Mouse (Mus musculus) thymus, postnatal 14 days (tissue): Measurements from ENCODE around the gene Lamc1.
"Not testable (repeated sequence)": the region's sequence is repeated elsewhere in the genome, so short reads cannot be mapped to it uniquely, and the experiment has no call there.

Experiments used
- DNase-seq: peaks from one replicate; pipeline ENCODE4 v3.0.0; 2021

Lamc1 gene

GRCm38 (mm10) chr1:153332444-153333295 lies at the start of gene Lamc1:
Gene Lamc1, minus strand, starts transcription at chr1:153332786.
- peak; percentile 84 for DNase-seq

GRCm38 (mm10) chr1:153380746-153381282 lies 48.2 kb upstream of the Lamc1 start:
- no peak for DNase-seq

DNA sequence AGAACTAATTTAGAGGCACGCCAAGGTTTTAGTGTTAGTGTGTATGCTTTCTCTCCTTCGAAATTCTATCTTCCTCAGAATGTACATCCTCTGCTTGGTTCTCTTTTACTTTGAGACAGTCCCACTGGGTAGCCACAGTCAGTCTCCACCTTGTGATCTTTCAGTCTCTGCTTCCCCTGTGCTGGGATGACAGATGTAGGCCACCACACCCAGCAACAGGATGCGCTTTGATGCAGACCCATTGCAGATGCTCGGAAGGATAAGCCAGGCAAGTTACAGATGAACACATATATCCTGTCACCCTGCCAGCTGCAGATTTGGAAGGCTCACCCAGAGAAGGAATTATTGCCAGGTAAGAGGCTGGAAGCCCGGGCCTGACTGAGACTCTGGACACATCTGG lies 47.2 kb upstream of the Lamc1 start:
- peak; percentile 51 for DNase-seq

DNA sequence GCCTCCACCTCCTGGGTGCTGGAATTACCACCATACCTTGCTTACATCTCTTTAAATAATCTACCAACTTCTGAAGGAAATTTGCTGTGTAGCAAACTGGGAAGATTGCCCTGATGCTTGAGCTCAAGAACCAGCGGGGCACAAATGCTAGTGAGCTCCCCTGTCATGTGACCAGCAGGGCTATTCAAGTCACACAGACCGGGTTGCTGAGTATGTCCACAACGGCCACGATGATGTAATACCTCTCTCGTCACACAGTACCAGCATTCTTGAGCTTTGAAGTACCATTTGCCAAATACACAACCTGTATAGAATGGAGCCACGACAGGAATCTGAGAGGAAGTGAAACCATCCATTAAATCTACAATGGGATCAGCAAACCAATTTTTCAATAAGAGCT lies 46.0 kb upstream of the Lamc1 start:
- DNase-seq, result no peak

GRCm38 (mm10) chr1:153376446-153376845 lies 43.9 kb upstream of the Lamc1 start:
- no peak for DNase-seq

- no peak for DNase-seq
Measured at GRCm38 (mm10) chr1:153374136-153374535, 41.5 kb upstream of the Lamc1 start.

DNA sequence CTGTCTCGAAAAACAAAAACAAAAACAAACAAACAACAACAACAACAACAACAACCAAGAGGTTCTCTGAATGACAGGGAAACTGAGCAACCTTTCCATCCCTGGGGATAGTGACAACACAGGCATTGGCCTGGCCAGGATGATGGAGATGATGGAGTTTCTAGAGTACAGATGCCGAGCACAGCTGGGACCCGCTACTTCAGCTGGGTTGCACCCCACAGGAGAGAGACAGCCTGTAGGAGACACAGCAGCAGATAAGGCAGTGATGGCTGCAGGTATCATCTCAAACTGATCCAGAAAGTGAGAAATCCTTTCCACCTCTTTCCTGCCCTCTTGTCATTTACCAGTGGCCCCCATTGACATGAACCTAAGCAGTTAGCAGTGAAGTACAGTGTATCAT lies 39.3 kb upstream of the Lamc1 start:
- DNase-seq, result no peak

GRCm38 (mm10) chr1:153369011-153369410 lies 36.4 kb upstream of the Lamc1 start:
- no peak for DNase-seq

GRCm38 (mm10) chr1:153367048-153367447 lies 34.5 kb upstream of the Lamc1 start:
- no peak for DNase-seq

- no peak for DNase-seq
Measured at GRCm38 (mm10) chr1:153361926-153362325, 29.3 kb upstream of the Lamc1 start.

DNA sequence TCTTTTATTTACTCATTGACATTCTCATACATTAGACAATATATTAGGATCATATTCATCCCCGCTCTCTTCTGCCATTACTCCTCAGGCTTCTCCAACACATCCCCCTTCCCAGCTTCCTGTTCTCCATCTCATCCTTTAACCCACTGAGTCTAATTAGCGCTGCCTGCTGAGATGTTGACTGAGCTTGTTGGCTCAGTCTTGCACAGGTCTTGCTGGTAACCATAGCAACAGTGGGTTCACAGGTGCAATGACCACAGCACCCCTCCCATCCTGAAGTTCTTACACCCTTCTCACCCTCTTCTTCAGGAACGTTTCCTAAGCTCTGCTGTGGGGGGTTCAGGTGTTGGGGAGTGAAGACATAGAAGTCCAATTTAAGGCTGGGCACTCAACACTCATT lies 28.0 kb upstream of the Lamc1 start:
- no peak for DNase-seq

GRCm38 (mm10) chr1:153357218-153357617 lies 24.6 kb upstream of the Lamc1 start:
- no peak for DNase-seq

GRCm38 (mm10) chr1:153354466-153354865 lies 21.9 kb upstream of the Lamc1 start:
- DNase-seq, result no peak

DNA sequence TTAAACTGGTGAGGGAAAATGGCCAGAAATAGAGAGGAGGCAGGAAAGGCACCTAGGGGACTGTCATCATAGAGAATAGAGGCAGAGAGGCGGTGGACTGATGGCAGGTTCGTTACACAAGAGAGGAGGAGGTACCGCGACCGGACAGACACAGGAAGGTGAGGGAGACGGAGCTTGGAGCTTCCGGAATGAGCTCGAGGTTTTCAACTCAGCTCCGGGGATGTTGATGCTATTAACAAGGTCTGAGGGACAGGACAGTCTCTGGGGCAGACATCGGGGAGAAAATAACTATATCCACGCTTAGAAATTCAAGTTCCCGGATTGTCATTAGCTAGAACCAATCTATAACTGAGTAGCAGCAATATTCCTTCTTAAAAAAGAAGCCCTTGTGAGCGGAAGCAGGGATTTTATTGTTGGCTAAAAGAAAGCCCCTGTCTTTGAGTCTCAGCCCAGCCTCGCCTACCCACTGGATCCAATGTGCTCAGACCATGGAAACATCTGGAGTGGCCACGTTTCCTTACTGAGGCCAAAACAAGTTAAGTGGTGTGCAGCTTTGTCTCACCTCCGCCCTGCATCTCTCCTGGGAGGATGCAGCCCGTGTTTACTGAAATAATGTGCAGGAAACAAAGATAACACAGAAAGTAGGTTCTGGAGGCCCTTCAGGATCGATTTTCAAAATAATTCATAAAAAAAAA lies 21.3 kb upstream of the Lamc1 start:
- DNase-seq, result no peak

- no peak for DNase-seq
Measured at GRCm38 (mm10) chr1:153351034-153351433, 18.4 kb upstream of the Lamc1 start.

GRCm38 (mm10) chr1:153347726-153348125 lies 15.1 kb upstream of the Lamc1 start:
- DNase-seq, result no peak

DNA sequence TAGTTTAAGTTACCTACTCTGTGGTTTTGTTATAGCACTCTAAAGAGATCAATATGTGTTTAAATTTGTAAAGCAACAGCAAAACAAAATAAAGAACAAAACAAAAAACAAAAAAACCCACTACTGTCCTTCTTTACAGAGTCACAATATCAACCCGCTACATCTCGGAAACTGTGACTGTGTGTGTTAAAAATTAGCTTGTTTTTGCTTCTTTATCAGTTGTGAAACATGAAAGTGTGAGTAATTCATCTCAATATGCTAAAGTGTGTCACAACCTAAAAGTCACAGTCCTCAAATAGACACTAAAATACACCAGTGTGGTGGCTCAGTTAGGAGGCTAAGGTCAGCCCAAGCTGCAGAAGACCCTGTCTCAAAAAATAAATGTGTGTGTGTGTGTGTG lies 14.5 kb upstream of the Lamc1 start:
- no peak for DNase-seq

GRCm38 (mm10) chr1:153345699-153346291 lies 13.2 kb upstream of the Lamc1 start:
- DNase-seq, result no peak

DNA sequence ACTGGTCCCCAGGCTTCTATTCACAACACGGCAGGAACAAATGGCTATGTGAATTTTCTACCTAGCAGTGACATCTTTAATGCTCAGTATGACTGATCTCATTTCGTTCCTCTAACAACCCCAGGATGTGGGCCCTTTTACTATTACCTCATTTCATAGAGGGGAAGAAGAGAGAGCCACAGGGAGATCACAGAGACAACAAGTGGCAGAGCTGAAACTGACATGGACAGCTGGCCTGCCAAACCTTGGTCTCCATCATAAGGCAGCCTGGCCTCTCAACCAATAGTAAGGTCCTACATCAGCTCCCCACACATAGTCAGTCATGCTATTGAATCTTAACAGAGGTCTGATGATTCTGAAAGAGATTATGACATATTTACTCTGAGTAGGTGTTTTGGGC lies 12.4 kb upstream of the Lamc1 start:
- no peak for DNase-seq

DNA sequence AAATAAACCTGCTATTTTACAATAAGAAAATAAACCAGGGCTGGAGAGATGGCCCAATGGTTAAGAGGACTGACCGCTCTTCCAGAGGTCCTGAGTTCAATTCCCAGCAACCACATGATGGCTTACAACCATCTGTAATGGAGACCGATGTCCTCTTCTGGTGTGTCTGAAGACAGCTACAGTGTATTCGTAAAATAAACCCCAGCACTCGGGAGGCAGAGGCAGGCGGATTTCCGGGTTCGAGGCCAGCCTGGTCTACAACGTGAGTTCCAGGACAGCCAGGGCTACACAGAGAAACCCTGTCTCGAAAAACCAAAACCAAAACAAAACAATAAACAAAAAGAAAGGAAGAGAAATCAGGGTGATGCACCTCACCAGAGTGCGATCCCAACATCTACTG lies 2.9 kb upstream of the Lamc1 start:
- DNase-seq, result not testable (repeated sequence)

- DNase-seq, result no peak
Measured at GRCm38 (mm10) chr1:153333296-153334121, 923 bp upstream of the Lamc1 start.

DNA sequence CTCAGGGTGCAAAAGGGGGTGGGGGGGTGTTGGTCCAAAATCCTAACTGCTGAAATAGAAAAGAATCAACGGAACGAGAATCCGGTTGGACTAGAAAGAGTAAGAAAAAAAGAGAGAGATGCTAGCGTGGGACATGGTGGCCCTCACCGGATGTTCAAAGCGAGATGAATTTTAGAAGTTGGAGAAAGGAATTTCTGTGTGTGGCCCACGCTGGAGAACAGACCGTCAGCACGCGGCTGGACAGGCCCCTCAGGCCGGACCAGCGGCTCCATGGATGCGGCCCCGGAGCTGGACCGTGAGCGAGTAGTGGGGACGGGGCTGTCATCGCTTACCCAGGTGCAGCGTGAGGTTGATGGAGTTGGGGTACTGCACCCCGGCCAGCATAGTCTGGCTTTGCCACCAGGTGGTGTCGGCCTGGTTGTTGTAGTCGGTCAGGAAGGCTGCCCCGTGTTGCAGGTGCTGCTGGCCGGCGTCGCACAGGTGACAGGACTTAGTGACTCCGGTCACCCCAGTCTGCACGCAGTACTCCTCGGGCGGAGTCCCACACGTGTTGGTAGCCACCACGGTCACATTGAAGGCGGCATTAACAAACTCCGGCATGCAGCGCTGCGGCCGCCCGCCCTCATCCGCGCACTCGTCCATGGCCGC lies 666 bp downstream of the Lamc1 start:
- peak; percentile 79 for DNase-seq
